Mouse (Mus musculus): ENCODE measurements around the gene Zfp114.

- no peak for TF ChIP-seq POLR2A (IDR thresholded peaks at IDR 0.05; ENCODE audit: low read depth, low read length)
- TF ChIP-seq CTCF (IDR thresholded peaks at IDR 0.05; ENCODE audit: borderline replicate concordance, insufficient read depth, low read length), result no peak
Measured at GRCm38 (mm10) chr7:24142566-24142965, 32.3 kb upstream of the Zfp114 start.

All from embryonic fibroblast, embryonic 13.5 days (primary cell).